In genomic region chr11:58983691-58984341, GRCm38 (mm10) we compare ENCODE assay signal across 30 mouse cellular contexts. TPM values are rescaled to one million over a fixed set of nuclear protein-coding genes. Genes with fewer than 3 reads are reported as not detected.
DNase-seq lines count a peak whose midpoint lies in the region; ATAC-seq and TF ChIP-seq lines count a peak whose summit lies in the region.
"Had no signal": no experiment of that assay in that cellular context is flagged by ENCODE, and none has a peak within 500 bp of the region (broad histone marks: within the 10 kb centered on the region; RNA-seq: fewer than 3 reads in every experiment).

No protein-coding gene starts in this region.

- ATAC-seq in frontal cortex, adult (ENCODE audit: low TSS enrichment) = peak; percentile 16
- peak; percentile 43; the same call in 1 of the 2 replicates for ATAC-seq in heart, embryonic 11.5 days (replicated peaks; ENCODE audit: insufficient number of reproducible peaks, low FRiP score, low TSS enrichment)
- no peak for ATAC-seq in midbrain, embryonic 16.5 days
- ATAC-seq: activated CD4-positive, CD25-positive, alpha-beta regulatory T cell, adult 4 months; forebrain, embryonic 14.5 days; intestine, embryonic 16.5 days; midbrain, embryonic 15.5 days had no signal

- peak overlapping the region; percentile 90 for H3K27ac ChIP-seq in heart, embryonic 11.5 days (ENCODE audit: low read depth, low read length)
- peak overlapping the region; percentile 81 for H3K27ac ChIP-seq in thymus, adult 2 months (ENCODE audit: control insufficient read depth, insufficient read depth, low read length)
- H3K27ac ChIP-seq in midbrain, embryonic 16.5 days (ENCODE audit: low read length) = no peak overlapping the region
- H3K27ac ChIP-seq: embryonic facial prominence, embryonic 12.5 days; hindbrain, embryonic 13.5 days; kidney, postnatal 0 days; limb, embryonic 13.5 days; lung, embryonic 15.5 days; midbrain, embryonic 10.5 days; midbrain, embryonic 15.5 days had no signal

- intact Hi-C loops in heart, postnatal 36 days (cut with DNase I) = no loop called here

- DNase-seq in frontal cortex, adult 2 months (ENCODE audit: extremely low spot score in 1 of 2, low spot score in 1 of 2) = no peak
- no peak for DNase-seq in heart, postnatal 36 days
- DNase-seq in thymus, adult 2 months = no peak
- no peak for DNase-seq in thymus, postnatal 10 days (ENCODE audit: low spot score in 2 of 2)
- DNase-seq in c-Kit-positive CD71-positive TER-119-positive erythroid progenitor cells, embryonic 14.5 days (ENCODE audit: low spot score) = no peak
- DNase-seq: adrenal gland, adult 8-10 months; cerebellum, adult 11 months; cerebellum, adult 9-10 months; cerebellum, postnatal 36 days; embryo, embryonic 11 days; gastrocnemius, postnatal 10 days; kidney, adult 8-10 months; kidney, postnatal 4 days; right cerebral cortex, adult 18-20 months had no signal

- peaks cover 8% of the 10 kb centered on the region for H3K36me3 ChIP-seq in heart, embryonic 11.5 days (ENCODE audit: control insufficient read depth, insufficient read depth, low read length)
- peaks cover 37% of the 10 kb centered on the region for H3K36me3 ChIP-seq in thymus, adult 2 months (ENCODE audit: control insufficient read depth, insufficient read depth, low read length)
- H3K36me3 ChIP-seq in midbrain, embryonic 16.5 days (ENCODE audit: control insufficient read depth, insufficient read depth, low read length) = peaks cover 40% of the 10 kb centered on the region

- no peaks in the 10 kb centered on the region for H3K9me3 ChIP-seq in heart, embryonic 11.5 days (replicated peaks; ENCODE audit: control insufficient read depth, low read length)
- no peaks in the 10 kb centered on the region for H3K9me3 ChIP-seq in midbrain, embryonic 16.5 days (replicated peaks; ENCODE audit: control insufficient read depth, low read length, poor library complexity, severe bottlenecking)
- H3K9me3 ChIP-seq: embryonic facial prominence, embryonic 12.5 days; hindbrain, embryonic 13.5 days; limb, embryonic 13.5 days; lung, embryonic 15.5 days; midbrain, embryonic 10.5 days; midbrain, embryonic 15.5 days had no signal

- peak overlapping the region; percentile 22 for H3K4me2 ChIP-seq in heart, embryonic 11.5 days
- H3K4me2 ChIP-seq in midbrain, embryonic 16.5 days (ENCODE audit: low read length) = no peak overlapping the region
- H3K4me2 ChIP-seq: embryonic facial prominence, embryonic 12.5 days; hindbrain, embryonic 13.5 days; limb, embryonic 13.5 days; liver, embryonic 11.5 days; lung, embryonic 15.5 days; midbrain, embryonic 15.5 days had no signal

- H3K27me3 ChIP-seq in heart, embryonic 11.5 days (ENCODE audit: control insufficient read depth, insufficient read depth, low read length) = no peaks in the 10 kb centered on the region
- H3K27me3 ChIP-seq in thymus, adult 2 months (ENCODE audit: control insufficient read depth, insufficient read depth, low read length) = no peaks in the 10 kb centered on the region
- no peaks in the 10 kb centered on the region for H3K27me3 ChIP-seq in midbrain, embryonic 16.5 days (ENCODE audit: control insufficient read depth, insufficient read depth, low read depth, low read length)
- H3K27me3 ChIP-seq: CH12.LX; embryonic facial prominence, embryonic 12.5 days; hindbrain, embryonic 13.5 days; limb, embryonic 13.5 days; lung, embryonic 15.5 days; midbrain, embryonic 15.5 days had no signal

- H3K9ac ChIP-seq in heart, embryonic 11.5 days (ENCODE audit: low read depth, low read length) = no peak overlapping the region; the same call in 1 of the 2 replicates
- H3K9ac ChIP-seq in midbrain, embryonic 16.5 days (ENCODE audit: low read depth, low read length) = no peak overlapping the region
- H3K9ac ChIP-seq: embryonic facial prominence, embryonic 12.5 days; hindbrain, embryonic 13.5 days; limb, embryonic 13.5 days; lung, embryonic 15.5 days; midbrain, embryonic 15.5 days had no signal

- no peak for TF ChIP-seq CTCF in thymus, adult 2 months (IDR thresholded peaks at IDR 0.05; ENCODE audit: borderline replicate concordance, control insufficient read depth, extremely low read depth, insufficient read depth, low read length, poor library complexity)

- H3K4me1 ChIP-seq in heart, embryonic 11.5 days (ENCODE audit: control insufficient read depth, insufficient read depth, low read length) = peaks cover 67% of the 10 kb centered on the region
- peaks cover 54% of the 10 kb centered on the region for H3K4me1 ChIP-seq in thymus, adult 2 months (replicated peaks; ENCODE audit: control insufficient read depth, insufficient read depth, low read length)
- peaks cover 31% of the 10 kb centered on the region for H3K4me1 ChIP-seq in midbrain, embryonic 16.5 days (ENCODE audit: control insufficient read depth, insufficient read depth, low read length)

- 57% methylated on average over 6 of the region's 6 CpGs for WGBS in heart, embryonic 11.5 days (ENCODE audit: insufficient replicate concordance)
- WGBS in thymus, adult 2 months = 44% methylated on average over 6 of the region's 6 CpGs
- 92% methylated on average over 6 of the region's 6 CpGs for WGBS in midbrain, embryonic 16.5 days

- H3K4me3 ChIP-seq in heart, embryonic 11.5 days (ENCODE audit: low read depth, low read length) = no peak overlapping the region
- H3K4me3 ChIP-seq in thymus, adult 2 months (ENCODE audit: control insufficient read depth, insufficient read depth, low read length) = no peak overlapping the region
- H3K4me3 ChIP-seq in midbrain, embryonic 16.5 days (ENCODE audit: low read depth, low read length) = no peak overlapping the region
- H3K4me3 ChIP-seq: embryonic facial prominence, embryonic 12.5 days; hindbrain, embryonic 13.5 days; limb, embryonic 13.5 days; lung, embryonic 15.5 days; midbrain, embryonic 10.5 days; midbrain, embryonic 15.5 days had no signal

- TF ChIP-seq POLR2A in thymus, adult 2 months (IDR thresholded peaks at IDR 0.05; ENCODE audit: control insufficient read depth, extremely low read depth, insufficient read depth, low read length, poor library complexity) = no peak

RNA-seq across cellular contexts. Expression of gene Trim11, which starts 5.9 kb away (rescaled TPM):
- 26.2 and 28.4 TPM in 2 replicates for polyA plus RNA-seq in frontal cortex, adult 2 months (2012; rRNA removed)
- 26.1 and 27.5 TPM in 2 replicates for polyA plus RNA-seq in heart, embryonic 11.5 days (2014; fragmentation: Nextera tagmentation; extraction: Ambion mirVana)
- 10 to 100 TPM; 14.5 TPM for total RNA-seq in heart, postnatal 36 days (2021)
- polyA plus RNA-seq in thymus, adult 2 months (2012; rRNA removed) = 114 and 119 TPM in 2 replicates
- polyA plus RNA-seq in midbrain, embryonic 16.5 days (2015; fragmentation: Nextera tagmentation; extraction: Ambion mirVana) = 19.5 and 22.3 TPM in 2 replicates

RNA-seq across cellular contexts. Expression of gene Hist3h2a, which starts 29.3 kb away (rescaled TPM):
- polyA plus RNA-seq in frontal cortex, adult 2 months (2012; rRNA removed) = 54.3 and 57.7 TPM in 2 replicates
- 22.5 and 23.3 TPM in 2 replicates for polyA plus RNA-seq in heart, embryonic 11.5 days (2014; fragmentation: Nextera tagmentation; extraction: Ambion mirVana)
- total RNA-seq in heart, postnatal 36 days (2021) = 10 to 100 TPM; 15.3 to 17.6 TPM
- polyA plus RNA-seq in thymus, adult 2 months (2012; rRNA removed) = 45.9 and 51.0 TPM in 2 replicates
- 107 and 115 TPM in 2 replicates for polyA plus RNA-seq in midbrain, embryonic 16.5 days (2015; fragmentation: Nextera tagmentation; extraction: Ambion mirVana)

RNA-seq across cellular contexts. Expression of gene Trim17, which starts 29.3 kb away (rescaled TPM):
- polyA plus RNA-seq in frontal cortex, adult 2 months (2012; rRNA removed) = 7.8 and 9.7 TPM in 2 replicates
- polyA plus RNA-seq in heart, embryonic 11.5 days (2014; fragmentation: Nextera tagmentation; extraction: Ambion mirVana) = 1.0 and 1.1 TPM in 2 replicates
- under 1 TPM; 0.11 to 0.16 TPM for total RNA-seq in heart, postnatal 36 days (2021)
- 0.31 and 0.47 TPM in 2 replicates for polyA plus RNA-seq in thymus, adult 2 months (2012; rRNA removed)
- polyA plus RNA-seq in midbrain, embryonic 16.5 days (2015; fragmentation: Nextera tagmentation; extraction: Ambion mirVana) = 1.3 and 2.1 TPM in 2 replicates
- total RNA-seq: granulocyte monocyte progenitor cell, adult 5-6 weeks had no signal

RNA-seq across cellular contexts. Expression of gene Hist3h2ba, which starts 35.1 kb away (rescaled TPM):
- polyA plus RNA-seq in frontal cortex, adult 2 months (2012; rRNA removed) = 174 and 184 TPM in 2 replicates
- 6.4 and 8.4 TPM in 2 replicates for polyA plus RNA-seq in heart, embryonic 11.5 days (2014; fragmentation: Nextera tagmentation; extraction: Ambion mirVana)
- total RNA-seq in heart, postnatal 36 days (2021) = 1 to 10 TPM; 2.2 to 2.5 TPM
- polyA plus RNA-seq in thymus, adult 2 months (2012; rRNA removed) = 47.2 and 96.5 TPM in 2 replicates
- polyA plus RNA-seq in midbrain, embryonic 16.5 days (2015; fragmentation: Nextera tagmentation; extraction: Ambion mirVana) = 345 and 399 TPM in 2 replicates
- total RNA-seq: CH12.LX had no signal

RNA-seq across cellular contexts. Expression of gene Rnf187, which starts 45.1 kb away (rescaled TPM):
- 554 and 589 TPM in 2 replicates for polyA plus RNA-seq in frontal cortex, adult 2 months (2012; rRNA removed)
- polyA plus RNA-seq in heart, embryonic 11.5 days (2014; fragmentation: Nextera tagmentation; extraction: Ambion mirVana) = 172 and 192 TPM in 2 replicates
- 100 to 1,000 TPM; 160 to 167 TPM for total RNA-seq in heart, postnatal 36 days (2021)
- 335 and 488 TPM in 2 replicates for polyA plus RNA-seq in thymus, adult 2 months (2012; rRNA removed)
- polyA plus RNA-seq in midbrain, embryonic 16.5 days (2015; fragmentation: Nextera tagmentation; extraction: Ambion mirVana) = 550 and 556 TPM in 2 replicates
